Mouse (Mus musculus) lung, embryonic 15.5 days (tissue): ENCODE measurements around the gene Map2k2. TPM values are rescaled to one million over a fixed set of nuclear protein-coding genes. Genes with fewer than 3 reads are reported as not detected.

Experiments
- ATAC-seq: fragments of 200-750 bp; cut with Nextera tagmentation; 2 replicates; pipeline ENCODE4 v1.8.0; 2017; ENCODE audit warnings: moderate number of reproducible peaks, borderline replicate concordance; ENCODE audit not compliant: low FRiP score, low TSS enrichment; ENCODE audit errors: extremely low read depth
- H3K27ac ChIP-seq: fragments of 300-500 bp; sonication (generic); 2 replicates; pipeline ENCODE4 v1.5.1; 2015; ENCODE audit warnings: moderate library complexity, mild to moderate bottlenecking, inconsistent platforms
- H3K27me3 ChIP-seq: fragments of 300-500 bp; sonication (generic); 2 replicates; pipeline ENCODE4 v1.6.1; 2015; ENCODE audit warnings: inconsistent platforms
- H3K36me3 ChIP-seq: fragments of 300-500 bp; sonication (generic); 2 replicates; pipeline ENCODE4 v1.6.1; 2015; ENCODE audit warnings: inconsistent platforms
- H3K4me1 ChIP-seq: fragments of 300-500 bp; sonication (generic); 2 replicates; pipeline ENCODE4 v1.6.1; 2015; ENCODE audit warnings: inconsistent platforms
- H3K4me2 ChIP-seq: fragments of 300-500 bp; sonication (generic); 2 replicates; pipeline ENCODE4 v1.6.1; 2015; ENCODE audit warnings: inconsistent platforms, mild to moderate bottlenecking, moderate library complexity
- H3K4me3 ChIP-seq: fragments of 300-500 bp; sonication (generic); 2 replicates; pipeline ENCODE4 v1.5.1; 2015; ENCODE audit warnings: mild to moderate bottlenecking, inconsistent platforms
- H3K9ac ChIP-seq: fragments of 300-500 bp; sonication (generic); 2 replicates; pipeline ENCODE4 v1.6.1; 2015; ENCODE audit warnings: inconsistent platforms
- H3K9me3 ChIP-seq: fragments of 300-500 bp; sonication (generic); 2 replicates; pipeline ENCODE4 v1.6.1; 2016; ENCODE audit warnings: inconsistent platforms
- WGBS: fragments of 180-500 bp; shearing (Covaris S2); methylation state at CpG from one replicate; pipeline ENCODE4 v1.1.7; 2015; 5-methylcytosine and 5-hydroxymethylcytosine counted together
- polyA plus RNA-seq: library from polyadenylated mRNA; unstranded; fragments of >200 nt; fragmentation: Nextera tagmentation; extraction: Ambion mirVana; gene quantifications from 2 replicates; pipeline ENCODE4 v1.2.1, GENCODE M21; 2015

Map2k2 gene
- polyA plus RNA-seq, 1 experiment from 2014 or later = 180 TPM

GRCm38 (mm10) chr10:81146296-81146695, 40.6 kb downstream of the Map2k2 start:
- Histone ChIP-seq H3K4me1 (peaks cover 16% of the 10 kb centered on the region), H3K27me3 (no peaks in the 10 kb centered on the region), H3K9ac (no peak overlapping the region), H3K4me3 (no peak overlapping the region), H3K9me3 (no peaks in the 10 kb centered on the region), H3K36me3 (peaks cover 73% of the 10 kb centered on the region), H3K27ac (no peak overlapping the region), H3K4me2 (no peak overlapping the region)
- no peak for ATAC-seq
- WGBS = 82% methylated on average over 4 of the region's 4 CpGs

- no peaks in the 10 kb centered on the region for H3K27me3 ChIP-seq
- H3K27ac ChIP-seq = no peak overlapping the region
- no peak overlapping the region for H3K9ac ChIP-seq
- H3K36me3 ChIP-seq = peaks cover 84% of the 10 kb centered on the region
- H3K4me2 ChIP-seq = no peak overlapping the region
- no peak for ATAC-seq
- H3K4me1 ChIP-seq = no peaks in the 10 kb centered on the region
- H3K4me3 ChIP-seq = no peak overlapping the region
- WGBS = 65% methylated on average over 6 of the region's 6 CpGs
- H3K9me3 ChIP-seq = no peaks in the 10 kb centered on the region
Measured at GRCm38 (mm10) chr10:81151261-81151660, 45.5 kb downstream of the Map2k2 start.

- 63% methylated on average over 12 of the region's 12 CpGs for WGBS
- Histone ChIP-seq H3K36me3 (peaks cover 84% of the 10 kb centered on the region), H3K9me3 (no peaks in the 10 kb centered on the region), H3K4me2 (no peak overlapping the region), H3K27ac (no peak overlapping the region), H3K4me3 (no peak overlapping the region), H3K9ac (no peak overlapping the region), H3K27me3 (no peaks in the 10 kb centered on the region), H3K4me1 (no peaks in the 10 kb centered on the region)
- ATAC-seq = no peak
Measured at GRCm38 (mm10) chr10:81152609-81153008, 46.9 kb downstream of the Map2k2 start.

DNA sequence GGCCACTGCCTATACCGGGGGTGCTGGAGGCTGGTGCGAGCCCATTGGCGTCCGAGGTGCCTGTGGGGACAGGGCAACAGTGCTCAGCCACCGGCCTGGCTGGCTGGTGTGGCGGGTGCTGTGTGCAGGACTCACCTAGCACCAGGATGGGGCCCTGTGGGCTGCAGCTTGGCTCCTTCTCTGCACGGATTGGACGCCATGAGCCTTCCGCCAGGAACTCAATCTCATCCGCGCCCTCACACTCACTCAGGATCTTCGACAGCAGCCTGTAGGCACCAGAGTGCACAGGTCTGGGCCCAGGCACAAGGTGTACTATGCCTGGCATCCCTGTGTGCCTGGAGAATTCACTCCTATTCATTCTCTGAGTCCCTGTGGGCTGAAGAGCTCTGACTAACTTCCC, 48.6 kb downstream of the Map2k2 start:
- ATAC-seq = no peak
- Histone ChIP-seq H3K4me2 (no peak overlapping the region), H3K4me1 (no peaks in the 10 kb centered on the region), H3K27ac (no peak overlapping the region), H3K27me3 (no peaks in the 10 kb centered on the region), H3K36me3 (peaks cover 77% of the 10 kb centered on the region), H3K4me3 (no peak overlapping the region), H3K9ac (no peak overlapping the region), H3K9me3 (no peaks in the 10 kb centered on the region)
- WGBS = 85% methylated on average over 12 of the region's 12 CpGs

DNA sequence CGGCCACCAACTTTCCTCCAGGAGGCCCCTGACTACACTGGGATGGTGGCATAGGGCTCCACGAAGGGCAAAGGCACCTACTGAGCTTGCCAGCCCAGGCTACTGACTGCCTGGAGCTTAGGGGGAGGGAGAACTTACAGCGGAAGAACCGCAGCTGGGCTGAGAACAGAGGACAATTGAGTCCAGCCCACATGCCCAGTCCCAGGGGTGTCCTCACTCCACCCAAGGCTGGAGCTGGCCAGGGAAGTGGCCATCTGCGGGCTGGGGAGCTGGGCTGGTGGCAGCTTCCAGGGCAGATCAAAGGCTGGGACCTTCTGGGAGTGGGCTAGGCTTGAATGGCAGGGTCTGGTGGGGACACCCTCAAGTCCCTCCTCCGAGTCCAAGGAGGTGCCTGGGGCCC, 49.0 kb downstream of the Map2k2 start:
- no peaks in the 10 kb centered on the region for H3K4me1 ChIP-seq
- H3K9me3 ChIP-seq = no peaks in the 10 kb centered on the region
- no peak overlapping the region for H3K9ac ChIP-seq
- ATAC-seq = no peak
- H3K4me2 ChIP-seq = no peak overlapping the region
- no peak overlapping the region for H3K4me3 ChIP-seq
- peaks cover 73% of the 10 kb centered on the region for H3K36me3 ChIP-seq
- no peak overlapping the region for H3K27ac ChIP-seq
- 80% methylated on average over 6 of the region's 6 CpGs for WGBS
- no peaks in the 10 kb centered on the region for H3K27me3 ChIP-seq

GRCm38 (mm10) chr10:81161602-81162317, 56.0 kb downstream of the Map2k2 start:
- WGBS = 83% methylated on average over 8 of the region's 8 CpGs
- ATAC-seq = no peak
- no peaks in the 10 kb centered on the region for H3K9me3 ChIP-seq
- peaks cover 50% of the 10 kb centered on the region for H3K36me3 ChIP-seq
- H3K4me2 ChIP-seq = no peak overlapping the region
- H3K27ac ChIP-seq = no peak overlapping the region
- H3K9ac ChIP-seq = no peak overlapping the region
- H3K4me1 ChIP-seq = peaks cover 17% of the 10 kb centered on the region
- H3K27me3 ChIP-seq = no peaks in the 10 kb centered on the region
- H3K4me3 ChIP-seq = no peak overlapping the region

- no peak for ATAC-seq
- H3K27ac ChIP-seq = no peak overlapping the region
- H3K9ac ChIP-seq = no peak overlapping the region
- 60% methylated on average over 2 of the region's 2 CpGs for WGBS
- H3K9me3 ChIP-seq = no peaks in the 10 kb centered on the region
- H3K4me3 ChIP-seq = no peak overlapping the region
- H3K4me1 ChIP-seq = peaks cover 20% of the 10 kb centered on the region
- peaks cover 45% of the 10 kb centered on the region for H3K36me3 ChIP-seq
- no peaks in the 10 kb centered on the region for H3K27me3 ChIP-seq
- H3K4me2 ChIP-seq = no peak overlapping the region
Measured at GRCm38 (mm10) chr10:81162318-81162652, 56.6 kb downstream of the Map2k2 start.

DNA sequence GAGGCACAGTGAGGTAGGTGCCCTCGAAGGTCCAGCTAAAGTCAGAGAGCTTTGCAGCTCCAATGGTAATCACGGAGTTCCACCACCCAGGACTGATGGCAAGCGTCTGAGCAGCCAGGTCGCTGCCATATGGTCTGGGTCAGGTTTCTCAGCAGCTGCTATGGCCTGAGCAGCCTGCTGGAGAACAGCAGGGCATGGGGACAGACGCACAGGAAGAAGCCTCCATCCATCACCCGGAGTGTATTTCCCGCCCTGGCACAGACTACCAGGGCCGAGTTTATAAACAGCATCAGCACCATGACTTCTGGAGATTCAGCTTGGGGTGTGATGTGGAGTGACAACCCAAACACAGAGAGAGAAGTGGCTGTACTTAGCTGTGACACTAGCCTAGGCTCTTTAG, 59.4 kb downstream of the Map2k2 start:
- no peak for ATAC-seq
- no peak overlapping the region for H3K4me3 ChIP-seq
- peaks cover 30% of the 10 kb centered on the region for H3K36me3 ChIP-seq
- H3K27ac ChIP-seq = no peak overlapping the region
- peaks cover 30% of the 10 kb centered on the region for H3K4me1 ChIP-seq
- no peak overlapping the region for H3K4me2 ChIP-seq
- H3K27me3 ChIP-seq = no peaks in the 10 kb centered on the region
- no peaks in the 10 kb centered on the region for H3K9me3 ChIP-seq
- 56% methylated on average over 8 of the region's 8 CpGs for WGBS
- H3K9ac ChIP-seq = no peak overlapping the region

GRCm38 (mm10) chr10:81167200-81168086, 61.7 kb downstream of the Map2k2 start, which contains the start of gene Pias4:
Pias4 (minus strand) TSS chr10:81167923.
- under 1% methylated on average over 59 of the region's 64 CpGs for WGBS
- Histone ChIP-seq H3K9ac (peak within 1 kb of the TSS; percentile 78), H3K9me3 (no peaks in the 10 kb centered on the region), H3K27ac (peak within 1 kb of the TSS; percentile 79), H3K27me3 (no peaks in the 10 kb centered on the region), H3K4me3 (peak within 1 kb of the TSS; percentile 80), H3K4me2 (peak within 1 kb of the TSS; percentile 77), H3K4me1 (peaks cover 30% of the 10 kb centered on the region), H3K36me3 (peaks cover 11% of the 10 kb centered on the region)
- peak; percentile 90 for ATAC-seq

DNA sequence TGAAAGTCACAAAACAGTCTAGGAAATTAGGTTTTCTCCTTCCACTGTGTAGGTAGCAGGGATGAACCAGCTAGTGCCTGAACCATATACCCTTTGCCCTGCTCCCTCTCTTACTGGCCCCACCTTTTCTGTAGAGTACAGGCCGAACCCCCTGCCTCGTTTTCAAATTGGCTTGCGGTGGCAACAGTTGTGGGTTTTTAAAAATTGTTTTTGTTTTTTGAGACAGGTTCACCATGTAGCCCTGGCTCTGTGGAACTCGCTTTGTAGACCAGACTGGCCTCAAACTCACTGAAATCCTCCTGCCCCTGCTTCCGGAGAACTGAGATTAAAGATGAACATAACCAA, 62.3 kb downstream of the Map2k2 start:
- Histone ChIP-seq H3K4me1 (peaks cover 32% of the 10 kb centered on the region), H3K27me3 (no peaks in the 10 kb centered on the region), H3K9me3 (no peaks in the 10 kb centered on the region), H3K36me3 (peaks cover 6% of the 10 kb centered on the region), H3K27ac (peak overlapping the region; percentile 79), H3K9ac (peak overlapping the region; percentile 46; the same call in 1 of the 2 replicates), H3K4me3 (peak overlapping the region; percentile 80), H3K4me2 (peak overlapping the region; percentile 77)
- ATAC-seq = peak; percentile 52
- WGBS = 11% methylated on average over 5 of the region's 5 CpGs

DNA sequence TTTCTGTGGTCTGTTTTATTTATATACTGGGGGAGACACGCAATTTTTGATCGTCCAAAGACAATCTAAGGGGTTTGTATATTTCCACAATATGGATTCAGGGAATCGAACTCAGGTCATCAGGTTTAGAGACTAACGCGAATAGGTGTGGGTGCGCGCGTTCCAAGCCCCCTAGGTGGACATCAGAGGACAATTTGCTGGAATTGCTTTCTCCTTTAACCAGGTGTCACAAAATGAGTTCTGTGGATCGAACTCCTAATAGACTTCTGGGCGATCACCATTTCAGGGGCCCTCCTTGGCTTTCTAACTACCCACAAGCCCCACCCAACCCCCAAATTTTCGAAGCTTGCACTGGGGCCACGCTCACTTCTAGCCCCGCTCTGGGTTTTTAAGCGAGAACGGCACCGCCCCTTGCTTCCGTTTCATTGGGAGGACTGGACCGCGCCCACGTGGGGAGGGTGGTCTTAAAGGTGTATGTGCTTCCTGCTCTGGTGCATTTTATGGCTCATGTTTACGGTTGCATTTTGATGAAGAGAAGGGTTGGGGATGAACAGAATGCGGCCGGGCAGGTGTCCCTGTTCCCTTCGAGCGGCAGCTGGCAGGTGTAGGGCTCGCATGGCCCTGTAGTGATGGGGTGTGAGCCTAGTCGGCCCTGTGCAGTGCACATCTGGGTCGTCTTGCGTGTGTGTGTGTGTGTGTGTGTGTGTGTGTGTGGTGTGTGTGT, 63.0 kb downstream of the Map2k2 start:
- peaks cover 2% of the 10 kb centered on the region for H3K36me3 ChIP-seq
- H3K27me3 ChIP-seq = no peaks in the 10 kb centered on the region
- H3K4me2 ChIP-seq = peak overlapping the region; percentile 77
- H3K9me3 ChIP-seq = no peaks in the 10 kb centered on the region
- peak; percentile 50 for ATAC-seq
- WGBS = 2% methylated on average over 29 of the region's 29 CpGs
- peak overlapping the region; percentile 80 for H3K4me3 ChIP-seq
- H3K4me1 ChIP-seq = peaks cover 38% of the 10 kb centered on the region
- H3K9ac ChIP-seq = peak overlapping the region; percentile 46
- peak overlapping the region; percentile 79 for H3K27ac ChIP-seq
